Comparison of ENCODE assay signal across 18 mouse cellular contexts in the genomic region with DNA sequence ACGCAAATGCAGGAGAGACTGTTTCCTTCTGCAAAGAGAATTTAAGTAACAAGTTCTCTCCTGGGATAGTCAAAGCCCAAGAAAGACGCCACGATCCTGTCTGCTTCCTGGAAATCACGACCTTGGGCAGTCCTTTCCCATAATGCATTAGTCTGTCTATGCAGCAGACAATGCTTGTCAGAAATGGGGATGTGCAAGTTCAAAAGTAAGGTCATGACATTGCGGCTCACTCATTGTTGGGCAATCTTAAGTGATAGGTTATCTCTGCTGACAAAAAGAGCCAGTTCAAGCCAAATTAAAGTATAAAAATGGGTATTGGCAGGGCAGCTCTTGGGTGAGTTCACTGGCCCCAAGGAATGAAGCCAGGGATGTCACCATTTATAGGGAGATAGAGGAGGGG.
"Had no signal": no experiment of that assay in that cellular context is flagged by ENCODE, and none has a peak within 500 bp of the region (broad histone marks: within the 10 kb centered on the region; RNA-seq: fewer than 3 reads in every experiment).

No protein-coding gene starts in this region.

- H3K27me3 ChIP-seq: limb, embryonic 13.5 days; liver, embryonic 15.5 days had no signal

- H3K4me3 ChIP-seq: layer of hippocampus, adult 2 months; limb, embryonic 13.5 days; liver, embryonic 15.5 days had no signal

- DNase-seq: kidney, adult 8-10 months; kidney, postnatal 4 days; left cerebral cortex, postnatal 4 days; lung, embryonic 14.5 days; lung, postnatal 14 days; retina, postnatal 1 day; right cerebral cortex, postnatal 4 days; spleen, adult 18-20 months; thymus, adult 18-20 months; thymus, postnatal 25 days had no signal

- H3K4me2 ChIP-seq: limb, embryonic 13.5 days; liver, embryonic 11.5 days; liver, embryonic 15.5 days; lung, embryonic 14.5 days; midbrain, embryonic 11.5 days had no signal

- H3K27ac ChIP-seq: kidney, postnatal 0 days; limb, embryonic 13.5 days; liver, embryonic 15.5 days had no signal

- H3K9ac ChIP-seq: limb, embryonic 13.5 days; liver, embryonic 15.5 days; lung, embryonic 14.5 days had no signal

- H3K36me3 ChIP-seq: liver, embryonic 15.5 days had no signal

- ATAC-seq: intestine, postnatal 0 days; midbrain, embryonic 16.5 days had no signal

- H3K9me3 ChIP-seq: liver, embryonic 15.5 days had no signal

- H3K4me1 ChIP-seq: liver, embryonic 15.5 days had no signal
